Comparison of ENCODE assay signal across 8 mouse cellular contexts in genomic region chr13:23586099-23586939, GRCm38 (mm10). TPM values are rescaled to one million over a fixed set of nuclear protein-coding genes. Genes with fewer than 3 reads are reported as not detected.
DNase-seq lines count a peak whose midpoint lies in the region; ATAC-seq and TF ChIP-seq lines count a peak whose summit lies in the region.

No protein-coding gene starts in this region.

- H3K36me3 ChIP-seq in lung, embryonic 15.5 days = no peaks in the 10 kb centered on the region
- H3K36me3 ChIP-seq in hindbrain, embryonic 11.5 days (ENCODE audit: control insufficient read depth, insufficient read depth, low read length) = no peaks in the 10 kb centered on the region
- H3K36me3 ChIP-seq in midbrain, embryonic 13.5 days = no peaks in the 10 kb centered on the region

- WGBS in lung, embryonic 15.5 days = 2% methylated on average over 22 of the region's 22 CpGs
- 2% methylated on average over 22 of the region's 22 CpGs for WGBS in hindbrain, embryonic 11.5 days
- WGBS in midbrain, embryonic 13.5 days = 2% methylated on average over 22 of the region's 22 CpGs

- H3K4me1 ChIP-seq in lung, embryonic 15.5 days = peaks cover 29% of the 10 kb centered on the region
- peaks cover 3% of the 10 kb centered on the region; the same call in 1 of the 2 replicates for H3K4me1 ChIP-seq in hindbrain, embryonic 11.5 days (replicated peaks; ENCODE audit: control insufficient read depth, insufficient read depth, low read length)
- H3K4me1 ChIP-seq in midbrain, embryonic 13.5 days (replicated peaks) = peaks cover 43% of the 10 kb centered on the region

- peak overlapping the region; percentile 48 for H3K4me3 ChIP-seq in lung, embryonic 15.5 days
- H3K4me3 ChIP-seq in hindbrain, embryonic 11.5 days (ENCODE audit: low read depth, low read length) = peak overlapping the region; percentile 17
- peak overlapping the region; percentile 50 for H3K4me3 ChIP-seq in midbrain, embryonic 13.5 days (replicated peaks)

- peak overlapping the region; percentile 72 for H3K4me2 ChIP-seq in lung, embryonic 15.5 days
- peak overlapping the region; percentile 38 for H3K4me2 ChIP-seq in hindbrain, embryonic 11.5 days (replicated peaks; ENCODE audit: low read depth, low read length)
- peak overlapping the region; percentile 85 for H3K4me2 ChIP-seq in midbrain, embryonic 13.5 days (replicated peaks)

- H3K27me3 ChIP-seq in lung, embryonic 15.5 days = no peaks in the 10 kb centered on the region
- no peaks in the 10 kb centered on the region for H3K27me3 ChIP-seq in hindbrain, embryonic 11.5 days (ENCODE audit: control insufficient read depth, insufficient read depth, low read length)
- no peaks in the 10 kb centered on the region for H3K27me3 ChIP-seq in midbrain, embryonic 13.5 days

- no peak for TF ChIP-seq POLR2A in brain, embryonic 14.5 days (IDR thresholded peaks at IDR 0.05; ENCODE audit: borderline replicate concordance, extremely low read depth, insufficient read depth, insufficient read length, poor library complexity, severe bottlenecking)

- DNase-seq in lung, postnatal 14 days = no peak
- DNase-seq in brain, embryonic 14.5 days (ENCODE audit: low read depth) = peak; percentile 63
- peak; percentile 44 for DNase-seq in hindbrain, embryonic 11.5 days (ENCODE audit: low spot score)
- no peak for DNase-seq in left cerebral cortex, postnatal 4 days
- DNase-seq in gastrocnemius, adult 8-10 months (ENCODE audit: low spot score in 2 of 2) = no peak
- DNase-seq in left cerebral cortex, postnatal 10 days (ENCODE audit: extremely low spot score in 1 of 2, low spot score in 2 of 2) = no peak

- ATAC-seq in lung, embryonic 15.5 days (ENCODE audit: borderline replicate concordance, extremely low read depth, low FRiP score, low TSS enrichment) = no peak
- no peak for ATAC-seq in hindbrain, embryonic 11.5 days (ENCODE audit: low FRiP score)
- no peak for ATAC-seq in midbrain, embryonic 13.5 days

- H3K27ac ChIP-seq in lung, embryonic 15.5 days = peak overlapping the region; percentile 98
- peak overlapping the region; percentile 82 for H3K27ac ChIP-seq in hindbrain, embryonic 11.5 days (ENCODE audit: low read depth, low read length)
- H3K27ac ChIP-seq in midbrain, embryonic 13.5 days = peak overlapping the region; percentile 95

- TF ChIP-seq CTCF in brain, embryonic 14.5 days (IDR thresholded peaks at IDR 0.05; ENCODE audit: borderline replicate concordance, extremely low read depth, insufficient read depth, insufficient read length) = no peak

- intact Hi-C loops in left cerebral cortex, postnatal 4 days (cut with DNase I) = no loop called here
- intact Hi-C loops in left cerebral cortex, postnatal 10 days (cut with DNase I) = no loop called here

- H3K9me3 ChIP-seq in lung, embryonic 15.5 days = no peaks in the 10 kb centered on the region
- H3K9me3 ChIP-seq in hindbrain, embryonic 11.5 days (ENCODE audit: control insufficient read depth, low read length) = no peaks in the 10 kb centered on the region
- H3K9me3 ChIP-seq in midbrain, embryonic 13.5 days = no peaks in the 10 kb centered on the region

- H3K9ac ChIP-seq in lung, embryonic 15.5 days = peak overlapping the region; percentile 51
- peak overlapping the region; percentile 57 for H3K9ac ChIP-seq in hindbrain, embryonic 11.5 days (ENCODE audit: low read depth, low read length)
- peak overlapping the region; percentile 52 for H3K9ac ChIP-seq in midbrain, embryonic 13.5 days (replicated peaks)

RNA-seq across cellular contexts. Expression of gene Hist1h4d, which starts 4.9 kb away (rescaled TPM):
- polyA plus RNA-seq in lung, embryonic 15.5 days (2015; fragmentation: Nextera tagmentation; extraction: Ambion mirVana) = 160 and 177 TPM in 2 replicates
- 6.5 and 18.7 TPM in 2 replicates for polyA plus RNA-seq in brain, embryonic 14.5 days (2012; rRNA removed)
- 95.0 and 95.9 TPM in 2 replicates for polyA plus RNA-seq in hindbrain, embryonic 11.5 days (2014; fragmentation: Nextera tagmentation; extraction: Ambion mirVana)
- 74.3 and 84.0 TPM in 2 replicates for polyA plus RNA-seq in midbrain, embryonic 13.5 days (2015; fragmentation: Nextera tagmentation; extraction: Ambion mirVana)
- total RNA-seq in left cerebral cortex, postnatal 4 days (2021) = 100 to 1,000 TPM; 177 to 192 TPM
- total RNA-seq in gastrocnemius, adult 8-10 months (2022) = 10 to 100 TPM; 37.8 to 57.9 (median 48.1) TPM
- total RNA-seq in left cerebral cortex, postnatal 10 days (2021) = 100 to 1,000 TPM; 134 to 145 TPM

RNA-seq across cellular contexts. Expression of gene Hist1h3d, which starts 10.8 kb away (rescaled TPM):
- 9.4 and 10.2 TPM in 2 replicates for polyA plus RNA-seq in lung, embryonic 15.5 days (2015; fragmentation: Nextera tagmentation; extraction: Ambion mirVana)
- 21.8 and 24.7 TPM in 2 replicates for polyA plus RNA-seq in brain, embryonic 14.5 days (2012; rRNA removed)
- polyA plus RNA-seq in hindbrain, embryonic 11.5 days (2014; fragmentation: Nextera tagmentation; extraction: Ambion mirVana) = 7.2 and 8.3 TPM in 2 replicates
- 2.1 and 3.1 TPM in 2 replicates for polyA plus RNA-seq in midbrain, embryonic 13.5 days (2015; fragmentation: Nextera tagmentation; extraction: Ambion mirVana)
- 10 to 100 TPM; 18.8 to 24.3 TPM for total RNA-seq in left cerebral cortex, postnatal 4 days (2021)
- 1 to 10 TPM; 2.5 to 4.0 (median 3.2) TPM for total RNA-seq in gastrocnemius, adult 8-10 months (2022)
- 1 to 10 TPM; 8.4 to 9.1 TPM for total RNA-seq in left cerebral cortex, postnatal 10 days (2021)

RNA-seq across cellular contexts. Expression of gene Hist1h2ad, which starts 12.1 kb away (rescaled TPM):
- polyA plus RNA-seq in lung, embryonic 15.5 days (2015; fragmentation: Nextera tagmentation; extraction: Ambion mirVana) = 3.1 and 4.6 TPM in 2 replicates
- polyA plus RNA-seq in brain, embryonic 14.5 days (2012; rRNA removed) = 7.2 and 13.6 TPM in 2 replicates
- 1.0 and 2.9 TPM in 2 replicates for polyA plus RNA-seq in hindbrain, embryonic 11.5 days (2014; fragmentation: Nextera tagmentation; extraction: Ambion mirVana)
- polyA plus RNA-seq in midbrain, embryonic 13.5 days (2015; fragmentation: Nextera tagmentation; extraction: Ambion mirVana) = 0.93 and 1.7 TPM in 2 replicates
- 10 to 100 TPM; 18.6 to 25.5 TPM for total RNA-seq in left cerebral cortex, postnatal 4 days (2021)
- 1 to 10 TPM in 1 of 4 experiments, not detected in 3; 2.2 TPM for total RNA-seq in gastrocnemius, adult 8-10 months (2022)
- total RNA-seq in left cerebral cortex, postnatal 10 days (2021) = 1 to 10 TPM; 5.8 to 9.4 TPM

RNA-seq across cellular contexts. Expression of gene Hist1h2bf, which starts 12.3 kb away (rescaled TPM):
- 10.1 and 10.2 TPM in 2 replicates for polyA plus RNA-seq in lung, embryonic 15.5 days (2015; fragmentation: Nextera tagmentation; extraction: Ambion mirVana)
- polyA plus RNA-seq in brain, embryonic 14.5 days (2012; rRNA removed) = 15.0 and 21.6 TPM in 2 replicates
- polyA plus RNA-seq in hindbrain, embryonic 11.5 days (2014; fragmentation: Nextera tagmentation; extraction: Ambion mirVana) = 1.5 and 3.7 TPM in 2 replicates
- 3.3 and 4.5 TPM in 2 replicates for polyA plus RNA-seq in midbrain, embryonic 13.5 days (2015; fragmentation: Nextera tagmentation; extraction: Ambion mirVana)
- total RNA-seq in left cerebral cortex, postnatal 4 days (2021) = 100 to 1,000 TPM in 1 of 2 experiments, 10 to 100 TPM in 1; 87.5 to 105 TPM
- 1 to 10 TPM; 2.0 to 6.7 (median 5.1) TPM for total RNA-seq in gastrocnemius, adult 8-10 months (2022)
- total RNA-seq in left cerebral cortex, postnatal 10 days (2021) = 10 to 100 TPM; 38.1 to 39.3 TPM

RNA-seq across cellular contexts. Expression of gene Hist1h2bg, which starts 15.1 kb away (rescaled TPM):
- 14.5 and 17.7 TPM in 2 replicates for polyA plus RNA-seq in lung, embryonic 15.5 days (2015; fragmentation: Nextera tagmentation; extraction: Ambion mirVana)
- polyA plus RNA-seq in brain, embryonic 14.5 days (2012; rRNA removed) = 44.4 and 68.0 TPM in 2 replicates
- polyA plus RNA-seq in hindbrain, embryonic 11.5 days (2014; fragmentation: Nextera tagmentation; extraction: Ambion mirVana) = 3.2 and 4.8 TPM in 2 replicates
- 4.1 and 7.5 TPM in 2 replicates for polyA plus RNA-seq in midbrain, embryonic 13.5 days (2015; fragmentation: Nextera tagmentation; extraction: Ambion mirVana)
- 100 to 1,000 TPM; 203 to 225 TPM for total RNA-seq in left cerebral cortex, postnatal 4 days (2021)
- total RNA-seq in gastrocnemius, adult 8-10 months (2022) = 1 to 10 TPM; 5.2 to 8.5 (median 7.2) TPM
- 100 to 1,000 TPM in 1 of 2 experiments, 10 to 100 TPM in 1; 94.0 to 103 TPM for total RNA-seq in left cerebral cortex, postnatal 10 days (2021)

Comparison
In these comparisons a context has a peak if more than half of its experiments do, and no peak if none do; other contexts are left out.
1. DNase-seq: peak in brain, embryonic 14.5 days (single experiment) and hindbrain, embryonic 11.5 days (single experiment); none in lung, postnatal 14 days (single experiment), left cerebral cortex, postnatal 4 days (single experiment), gastrocnemius, adult 8-10 months (0 of 2) and left cerebral cortex, postnatal 10 days (0 of 2).
2. Peak in every context shown above with its lines, with median percentiles within 50 percentile points of each other: H3K27ac ChIP-seq, H3K4me2 ChIP-seq, H3K4me3 ChIP-seq and H3K9ac ChIP-seq.